Mouse (Mus musculus) kidney, adult 9 months (tissue): ENCODE measurements around the gene Rhbdd1.

Experiments used
- DNase-seq: peaks from one replicate; pipeline ENCODE4 v3.0.0; 2022

Gene Rhbdd1

GRCm38 (mm10) chr1:82316111-82316745 lies at the start of gene Rhbdd1:
Gene Rhbdd1 (plus strand): TSS chr1:82316452.
- peak; percentile 98 for DNase-seq

GRCm38 (mm10) chr1:82267547-82267946 lies 48.7 kb upstream of the Rhbdd1 start:
- DNase-seq: no peak

GRCm38 (mm10) chr1:82272231-82272630 lies 44.0 kb upstream of the Rhbdd1 start:
- no peak for DNase-seq

GRCm38 (mm10) chr1:82273529-82273928 lies 42.7 kb upstream of the Rhbdd1 start:
- DNase-seq: no peak

- no peak for DNase-seq
Measured at GRCm38 (mm10) chr1:82274361-82274760, 41.9 kb upstream of the Rhbdd1 start.

- DNase-seq: no peak
Measured at GRCm38 (mm10) chr1:82279768-82280167, 36.5 kb upstream of the Rhbdd1 start.

- no peak for DNase-seq
Measured at GRCm38 (mm10) chr1:82281823-82282222, 34.4 kb upstream of the Rhbdd1 start.

GRCm38 (mm10) chr1:82282992-82283611 lies 33.1 kb upstream of the Rhbdd1 start:
- DNase-seq: peak; percentile 88

- DNase-seq: peak; percentile 47
Measured at GRCm38 (mm10) chr1:82283901-82284301, 32.4 kb upstream of the Rhbdd1 start.

- DNase-seq: no peak
Measured at GRCm38 (mm10) chr1:82284403-82284802, 31.8 kb upstream of the Rhbdd1 start.

GRCm38 (mm10) chr1:82285461-82286189 lies 30.6 kb upstream of the Rhbdd1 start:
- DNase-seq: no peak

GRCm38 (mm10) chr1:82286190-82287051 lies 29.8 kb upstream of the Rhbdd1 start:
- DNase-seq: no peak

- DNase-seq: peak; percentile 12
Measured at GRCm38 (mm10) chr1:82287052-82287775, 29.0 kb upstream of the Rhbdd1 start.

- no peak for DNase-seq
Measured at GRCm38 (mm10) chr1:82287776-82288325, 28.4 kb upstream of the Rhbdd1 start.

GRCm38 (mm10) chr1:82288421-82288990 lies 27.7 kb upstream of the Rhbdd1 start:
- no peak for DNase-seq

GRCm38 (mm10) chr1:82289116-82289989 lies 26.9 kb upstream of the Rhbdd1 start:
- peak; percentile 10 for DNase-seq

- DNase-seq: peak; percentile 47
Measured at GRCm38 (mm10) chr1:82289990-82290681, 26.1 kb upstream of the Rhbdd1 start.

- DNase-seq: peak; percentile 70
Measured at GRCm38 (mm10) chr1:82290723-82291150, 25.5 kb upstream of the Rhbdd1 start.

- peak; percentile 82 for DNase-seq
Measured at GRCm38 (mm10) chr1:82291151-82291797, 25.0 kb upstream of the Rhbdd1 start, which contains the start of gene Irs1. Gene Irs1 (minus strand): TSS chr1:82291416.
